Mouse (Mus musculus) kidney, embryonic 14.5 days (tissue): ENCODE measurements around the gene Hmbs. TPM values are rescaled to one million over a fixed set of nuclear protein-coding genes. Genes with fewer than 3 reads are reported as not detected.

Source experiments
- ATAC-seq: fragments of 200-750 bp; cut with Nextera tagmentation; 2 replicates; pipeline ENCODE4 v1.8.0; 2017; ENCODE audit warnings: moderate number of reproducible peaks, mild to moderate bottlenecking, moderate TSS enrichment, moderate library complexity; ENCODE audit not compliant: low FRiP score, low TSS enrichment
- H3K27ac ChIP-seq: fragments of 300-500 bp; sonication (generic); 2 replicates; pipeline ENCODE4 v1.5.1; 2014; ENCODE audit warnings: low read depth, mild to moderate bottlenecking, low read length, moderate library complexity, mixed read lengths
- H3K27me3 ChIP-seq: fragments of 300-500 bp; sonication (generic); 2 replicates; pipeline ENCODE4 v1.6.1; 2014; ENCODE audit warnings: mild to moderate bottlenecking, low read length; ENCODE audit not compliant: control insufficient read depth, insufficient read depth
- H3K36me3 ChIP-seq: fragments of 300-500 bp; sonication (generic); 2 replicates; pipeline ENCODE4 v1.6.1; 2014; ENCODE audit warnings: low read length, mixed read lengths; ENCODE audit not compliant: control insufficient read depth, insufficient read depth
- H3K4me1 ChIP-seq: fragments of 300-500 bp; sonication (generic); 2 replicates; pipeline ENCODE4 v1.6.1; 2014; ENCODE audit warnings: low read length, mixed read lengths; ENCODE audit not compliant: control insufficient read depth, insufficient read depth
- H3K4me2 ChIP-seq: fragments of 300-500 bp; sonication (generic); replicated peaks from 2 replicates; pipeline ENCODE4 v1.6.1; 2014; ENCODE audit warnings: low read depth, mild to moderate bottlenecking, low read length
- H3K4me3 ChIP-seq: fragments of 300-500 bp; sonication (generic); 2 replicates; pipeline ENCODE4 v1.5.1; 2014; ENCODE audit warnings: mild to moderate bottlenecking, low read length
- H3K9ac ChIP-seq: fragments of 300-500 bp; sonication (generic); 2 replicates; pipeline ENCODE4 v1.6.1; 2014; ENCODE audit warnings: low read depth, mild to moderate bottlenecking, low read length, moderate library complexity
- H3K9me3 ChIP-seq: fragments of 300-500 bp; sonication (generic); 2 replicates; pipeline ENCODE4 v1.6.1; 2016; ENCODE audit warnings: low read length; ENCODE audit not compliant: control insufficient read depth
- WGBS: fragments of 180-500 bp; shearing (Covaris S2); extraction: QIAGEN DNeasy Blood & Tissue Kit; methylation state at CpG from one replicate; pipeline ENCODE4 v1.1.7; 2014; 5-methylcytosine and 5-hydroxymethylcytosine counted together
- polyA plus RNA-seq: library from polyadenylated mRNA; unstranded; fragments of >200 nt; fragmentation: Nextera tagmentation; extraction: Ambion mirVana; gene quantifications from 2 replicates; pipeline ENCODE4 v1.2.1, GENCODE M21; 2014

Hmbs gene
- polyA plus RNA-seq, 1 experiment from 2014 or later, result 136 TPM

- Histone ChIP-seq H3K4me2 (peak overlapping the region; percentile 94), H3K27me3 (no peaks in the 10 kb centered on the region), H3K4me1 (peaks cover 24% of the 10 kb centered on the region), H3K27ac (peak overlapping the region; percentile 32; the same call in 1 of the 2 replicates), H3K36me3 (peaks cover 11% of the 10 kb centered on the region; the same call in 1 of the 2 replicates), H3K9ac (peak overlapping the region; percentile 44; the same call in 1 of the 2 replicates), H3K9me3 (no peaks in the 10 kb centered on the region), H3K4me3 (peak overlapping the region; percentile 94)
- ATAC-seq, result 0 out of 2 replicates have a peak, but pooled peaks have one; percentile 3
- 24% methylated on average over 6 of the region's 6 CpGs for WGBS
Measured at GRCm38 (mm10) chr9:44320799-44321133, 23.3 kb downstream of the Hmbs start.

- under 1% methylated on average over 65 of the region's 67 CpGs for WGBS
- Histone ChIP-seq H3K4me1 (peaks cover 22% of the 10 kb centered on the region), H3K4me3 (peak within 1 kb of the TSS; percentile 94), H3K9ac (peak within 1 kb of the TSS; percentile 81), H3K9me3 (no peaks in the 10 kb centered on the region), H3K4me2 (peak within 1 kb of the TSS; percentile 94), H3K36me3 (peaks cover 17% of the 10 kb centered on the region), H3K27me3 (no peaks in the 10 kb centered on the region), H3K27ac (peak within 1 kb of the TSS; percentile 44; the same call in 1 of the 2 replicates)
- ATAC-seq, result peak; percentile 98
Measured at GRCm38 (mm10) chr9:44319887-44320798, 23.9 kb downstream of the Hmbs start, which contains the start of gene C2cd2l. Gene C2cd2l (minus strand): TSS chr9:44320285.

- Histone ChIP-seq H3K4me2 (peak overlapping the region; percentile 94), H3K27me3 (no peaks in the 10 kb centered on the region), H3K36me3 (peaks cover 23% of the 10 kb centered on the region), H3K27ac (peak overlapping the region; percentile 44; the same call in 1 of the 2 replicates), H3K4me1 (peaks cover 22% of the 10 kb centered on the region), H3K9me3 (no peaks in the 10 kb centered on the region), H3K9ac (peak overlapping the region; percentile 81), H3K4me3 (peak overlapping the region; percentile 94)
- 4% methylated on average over 37 of the region's 37 CpGs for WGBS
- ATAC-seq, result no peak
Measured at GRCm38 (mm10) chr9:44319105-44319886, 24.7 kb downstream of the Hmbs start.

- Histone ChIP-seq H3K9ac (peak overlapping the region; percentile 81; the same call in 1 of the 2 replicates), H3K9me3 (no peaks in the 10 kb centered on the region), H3K27ac (no peak overlapping the region), H3K27me3 (no peaks in the 10 kb centered on the region), H3K4me2 (peak overlapping the region; percentile 94), H3K4me3 (peak overlapping the region; percentile 94), H3K36me3 (peaks cover 28% of the 10 kb centered on the region), H3K4me1 (peaks cover 22% of the 10 kb centered on the region)
- ATAC-seq, result no peak
- WGBS, result 29% methylated on average over 3 of the region's 3 CpGs
Measured at GRCm38 (mm10) chr9:44318826-44319095, 25.3 kb downstream of the Hmbs start.

GRCm38 (mm10) chr9:44318076-44318825, 25.8 kb downstream of the Hmbs start:
- Histone ChIP-seq H3K36me3 (peaks cover 33% of the 10 kb centered on the region), H3K4me1 (peaks cover 22% of the 10 kb centered on the region), H3K4me3 (peak overlapping the region; percentile 94), H3K9ac (no peak overlapping the region; the same call in 1 of the 2 replicates), H3K27me3 (no peaks in the 10 kb centered on the region), H3K4me2 (peak overlapping the region; percentile 94), H3K9me3 (no peaks in the 10 kb centered on the region), H3K27ac (no peak overlapping the region)
- ATAC-seq, result no peak
- 63% methylated on average over 5 of the region's 5 CpGs for whole genome bisulfite sequencing

- ATAC-seq, result no peak
- Histone ChIP-seq H3K27ac (no peak overlapping the region), H3K9me3 (no peaks in the 10 kb centered on the region), H3K4me1 (peaks cover 22% of the 10 kb centered on the region), H3K27me3 (no peaks in the 10 kb centered on the region), H3K4me2 (no peak overlapping the region; the same call in 1 of the 2 replicates), H3K4me3 (no peak overlapping the region), H3K9ac (no peak overlapping the region), H3K36me3 (peaks cover 38% of the 10 kb centered on the region)
- WGBS, result 70% methylated on average over 4 of the region's 4 CpGs
Measured at GRCm38 (mm10) chr9:44317452-44317851, 26.6 kb downstream of the Hmbs start.

GRCm38 (mm10) chr9:44314910-44315309, 29.1 kb downstream of the Hmbs start:
- Histone ChIP-seq H3K4me3 (no peak overlapping the region), H3K27ac (no peak overlapping the region), H3K4me1 (peaks cover 26% of the 10 kb centered on the region), H3K36me3 (peaks cover 38% of the 10 kb centered on the region), H3K9ac (no peak overlapping the region), H3K27me3 (no peaks in the 10 kb centered on the region), H3K9me3 (no peaks in the 10 kb centered on the region), H3K4me2 (no peak overlapping the region)
- 91% methylated on average over 18 of the region's 18 CpGs for WGBS
- no peak for ATAC-seq

- peaks cover 24% of the 10 kb centered on the region for H3K4me1 ChIP-seq
- peaks cover 38% of the 10 kb centered on the region for H3K36me3 ChIP-seq
- H3K4me3 ChIP-seq, result no peak overlapping the region
- H3K27me3 ChIP-seq, result no peaks in the 10 kb centered on the region
- H3K4me2 ChIP-seq, result no peak overlapping the region
- no peak for ATAC-seq
- no peaks in the 10 kb centered on the region for H3K9me3 ChIP-seq
- 74% methylated on average over 4 of the region's 4 CpGs for WGBS
- no peak overlapping the region for H3K9ac ChIP-seq
- H3K27ac ChIP-seq, result no peak overlapping the region
Measured at GRCm38 (mm10) chr9:44314257-44314547, 29.8 kb downstream of the Hmbs start.
